Mouse (Mus musculus) forebrain, embryonic 14.5 days (tissue): ENCODE measurements around the gene Ldlrap1. TPM values are rescaled to one million over a fixed set of nuclear protein-coding genes. Genes with fewer than 3 reads are reported as not detected.

ENCODE experiments used
- ATAC-seq: fragments of 200-750 bp; cut with Nextera tagmentation; 2 replicates; pipeline ENCODE4 v1.8.0; 2017; ENCODE audit warnings: mild to moderate bottlenecking, moderate library complexity
- DNase-seq: peaks from one replicate; pipeline ENCODE4 v3.0.0-alpha.2; 2015; ENCODE audit warnings: low spot score
- H3K27ac ChIP-seq: fragments of 300-500 bp; sonication (generic); 2 replicates; pipeline ENCODE4 v1.5.1; 2014; ENCODE audit warnings: low read depth, mild to moderate bottlenecking, control low read depth, low read length, moderate library complexity
- H3K27me3 ChIP-seq: fragments of 300-500 bp; sonication (generic); replicated peaks from 2 replicates; pipeline ENCODE4 v1.6.1; 2014; ENCODE audit warnings: low read length, control low read depth, mixed read lengths; ENCODE audit not compliant: control insufficient read depth, insufficient read depth
- H3K36me3 ChIP-seq: fragments of 300-500 bp; sonication (generic); 2 replicates; pipeline ENCODE4 v1.6.1; 2014; ENCODE audit warnings: low read length, control low read depth; ENCODE audit not compliant: control insufficient read depth, insufficient read depth
- H3K4me1 ChIP-seq: fragments of 300-500 bp; sonication (generic); 2 replicates; pipeline ENCODE4 v1.6.1; 2014; ENCODE audit warnings: antibody characterized with exemption, low read length, control low read depth; ENCODE audit not compliant: control insufficient read depth, insufficient read depth
- H3K4me2 ChIP-seq: fragments of 300-500 bp; sonication (generic); 2 replicates; pipeline ENCODE4 v1.6.1; 2014; ENCODE audit warnings: mild to moderate bottlenecking, control low read depth, low read length
- H3K4me3 ChIP-seq: fragments of 300-500 bp; sonication (generic); 2 replicates; pipeline ENCODE4 v1.5.1; 2014; ENCODE audit warnings: low read depth, low read length, control low read depth
- H3K9ac ChIP-seq: fragments of 300-500 bp; sonication (generic); 2 replicates; pipeline ENCODE4 v1.6.1; 2014; ENCODE audit warnings: mild to moderate bottlenecking, low read length, control low read depth, moderate library complexity
- H3K9me3 ChIP-seq: fragments of 300-500 bp; sonication (generic); replicated peaks from 2 replicates; pipeline ENCODE4 v1.6.1; 2016; ENCODE audit warnings: low read length, control low read depth, mixed read lengths; ENCODE audit not compliant: control insufficient read depth
- WGBS: fragments of 180-500 bp; shearing (Covaris S2); extraction: QIAGEN DNeasy Blood & Tissue Kit; methylation state at CpG from one replicate; pipeline ENCODE4 v1.1.7; 2014; 5-methylcytosine and 5-hydroxymethylcytosine counted together
- polyA plus RNA-seq: library from polyadenylated mRNA; unstranded; fragments of >200 nt; fragmentation: Nextera tagmentation; extraction: Ambion mirVana; gene quantifications from 2 replicates; pipeline ENCODE4 v1.2.1, GENCODE M21; 2014

Ldlrap1 gene
- polyA plus RNA-seq, 1 experiment from 2014 or later: 1.6 TPM

DNA sequence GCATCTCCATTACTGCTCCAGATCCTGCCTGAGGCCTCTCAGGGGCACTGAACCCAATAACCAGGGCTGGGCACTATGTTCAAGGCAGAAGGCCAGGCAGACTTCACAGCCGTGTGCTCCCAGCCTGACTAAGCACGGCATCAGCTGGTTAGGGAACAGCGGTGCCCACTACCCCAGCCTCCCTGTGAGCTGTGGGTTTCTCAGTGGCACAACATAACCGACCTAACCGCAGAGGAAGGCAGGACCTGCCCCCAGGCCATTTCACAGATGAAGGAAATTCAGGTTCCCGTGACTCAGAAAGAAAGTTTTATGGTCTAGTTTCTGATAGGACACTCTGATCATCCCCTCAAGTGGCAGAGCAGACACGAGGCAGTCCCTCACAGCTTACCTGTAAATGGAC, 10.9 kb downstream of the Ldlrap1 start:
- 90% methylated on average over 7 of the region's 7 CpGs for WGBS
- ATAC-seq: no peak

GRCm38 (mm10) chr4:134754941-134755340, 12.9 kb downstream of the Ldlrap1 start:
- WGBS: 81% methylated on average over 13 of the region's 13 CpGs
- DNase-seq (no peak), ATAC-seq (no peak)
- H3K4me2 ChIP-seq: no peak overlapping the region
- no peak overlapping the region for H3K27ac ChIP-seq
- no peak overlapping the region for H3K4me3 ChIP-seq
- H3K4me1 ChIP-seq: no peaks in the 10 kb centered on the region
- H3K27me3 ChIP-seq: no peaks in the 10 kb centered on the region
- H3K9me3 ChIP-seq: no peaks in the 10 kb centered on the region
- H3K9ac ChIP-seq: no peak overlapping the region
- H3K36me3 ChIP-seq: no peaks in the 10 kb centered on the region

More for the DNA sequence above, 10.9 kb downstream of the Ldlrap1 start:
- Histone ChIP-seq H3K9ac (no peak overlapping the region), H3K9me3 (no peaks in the 10 kb centered on the region), H3K4me2 (no peak overlapping the region), H3K27ac (no peak overlapping the region), H3K4me1 (no peaks in the 10 kb centered on the region), H3K4me3 (no peak overlapping the region), H3K36me3 (no peaks in the 10 kb centered on the region), H3K27me3 (no peaks in the 10 kb centered on the region)
- no peak for DNase-seq

- no peak overlapping the region for H3K9ac ChIP-seq
- 60% methylated on average over 10 of the region's 10 CpGs for WGBS
- H3K27ac ChIP-seq: no peak overlapping the region
These were observed 13.5 kb downstream of the Ldlrap1 start for GRCm38 (mm10) chr4:134754371-134754770.

DNA sequence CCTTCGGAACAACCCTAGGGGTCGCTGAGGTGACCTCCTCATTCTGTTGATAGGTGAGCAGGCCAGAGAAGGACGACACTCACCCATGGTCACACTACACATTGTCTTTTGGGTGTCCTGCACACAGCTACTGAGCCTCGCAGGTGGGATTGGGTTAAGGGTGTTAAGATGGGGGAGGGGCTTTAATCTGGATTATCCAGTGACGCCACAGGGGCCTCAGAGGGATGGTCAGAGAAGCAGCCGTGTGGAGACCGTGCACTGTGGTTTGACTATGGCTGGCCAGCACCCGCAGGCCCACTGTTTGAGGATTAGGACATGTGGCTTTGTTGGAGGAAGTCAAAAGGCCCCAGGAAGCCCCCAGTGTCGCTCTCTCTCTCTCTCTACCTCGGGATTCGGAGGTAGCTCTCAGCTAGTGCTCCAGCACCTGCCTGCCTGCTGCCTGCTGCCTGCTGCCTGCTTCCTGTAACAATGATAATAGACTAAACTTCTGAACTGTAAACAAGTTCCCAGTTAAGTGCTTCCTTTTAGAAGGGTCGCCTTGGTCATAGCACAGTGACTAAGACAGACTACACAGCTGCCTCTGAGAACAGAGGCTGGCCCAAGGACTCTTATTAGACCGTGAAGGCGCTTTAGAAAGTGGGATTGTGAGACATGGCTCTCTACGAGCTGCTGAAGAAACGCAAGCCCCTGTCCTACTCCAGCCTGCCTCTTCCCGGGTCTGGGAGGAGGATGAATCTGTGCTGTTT, 14.1 kb downstream of the Ldlrap1 start:
- Histone ChIP-seq H3K9me3 (no peaks in the 10 kb centered on the region), H3K4me3 (no peak overlapping the region), H3K36me3 (no peaks in the 10 kb centered on the region), H3K4me1 (no peaks in the 10 kb centered on the region), H3K4me2 (no peak overlapping the region), H3K9ac (no peak overlapping the region), H3K27ac (no peak overlapping the region), H3K27me3 (no peaks in the 10 kb centered on the region)
- ATAC-seq (no peak), DNase-seq (no peak)
- 25% methylated on average over 17 of the region's 17 CpGs for WGBS

More at GRCm38 (mm10) chr4:134754371-134754770, 13.5 kb downstream of the Ldlrap1 start:
- DNase-seq (no peak), ATAC-seq (no peak)
- no peak overlapping the region for H3K4me3 ChIP-seq
- no peaks in the 10 kb centered on the region for H3K9me3 ChIP-seq
- H3K27me3 ChIP-seq: no peaks in the 10 kb centered on the region
- H3K36me3 ChIP-seq: no peaks in the 10 kb centered on the region
- H3K4me2 ChIP-seq: no peak overlapping the region
- H3K4me1 ChIP-seq: no peaks in the 10 kb centered on the region

- Histone ChIP-seq H3K9me3 (no peaks in the 10 kb centered on the region), H3K27me3 (no peaks in the 10 kb centered on the region), H3K4me2 (no peak overlapping the region), H3K9ac (no peak overlapping the region), H3K4me1 (no peaks in the 10 kb centered on the region), H3K36me3 (no peaks in the 10 kb centered on the region), H3K4me3 (no peak overlapping the region), H3K27ac (no peak overlapping the region)
- 47% methylated on average over 11 of the region's 11 CpGs for WGBS
- no peak for ATAC-seq
- no peak for DNase-seq
These were observed 14.9 kb downstream of the Ldlrap1 start for GRCm38 (mm10) chr4:134752911-134753426.

- no peaks in the 10 kb centered on the region for H3K4me1 ChIP-seq
- no peaks in the 10 kb centered on the region for H3K36me3 ChIP-seq
- H3K4me3 ChIP-seq: no peak overlapping the region
- 84% methylated on average over 18 of the region's 18 CpGs for WGBS
- H3K9ac ChIP-seq: no peak overlapping the region
- DNase-seq: no peak
- no peaks in the 10 kb centered on the region for H3K9me3 ChIP-seq
- H3K4me2 ChIP-seq: no peak overlapping the region
- no peak for ATAC-seq
- no peaks in the 10 kb centered on the region for H3K27me3 ChIP-seq
- no peak overlapping the region for H3K27ac ChIP-seq
These were observed 16.0 kb downstream of the Ldlrap1 start for GRCm38 (mm10) chr4:134751682-134752380.

GRCm38 (mm10) chr4:134750825-134751224, 17.0 kb downstream of the Ldlrap1 start:
- no peaks in the 10 kb centered on the region for H3K27me3 ChIP-seq
- WGBS: 84% methylated on average over 6 of the region's 6 CpGs
- no peak overlapping the region for H3K27ac ChIP-seq
- no peak overlapping the region for H3K4me2 ChIP-seq
- no peak overlapping the region for H3K9ac ChIP-seq
- H3K36me3 ChIP-seq: no peaks in the 10 kb centered on the region
- ATAC-seq: no peak
- H3K4me1 ChIP-seq: no peaks in the 10 kb centered on the region
- no peaks in the 10 kb centered on the region for H3K9me3 ChIP-seq
- no peak for DNase-seq
- no peak overlapping the region for H3K4me3 ChIP-seq

GRCm38 (mm10) chr4:134750263-134750662, 17.6 kb downstream of the Ldlrap1 start:
- no peak overlapping the region for H3K4me2 ChIP-seq
- H3K36me3 ChIP-seq: no peaks in the 10 kb centered on the region
- no peak for DNase-seq
- H3K4me1 ChIP-seq: no peaks in the 10 kb centered on the region
- no peak overlapping the region for H3K4me3 ChIP-seq
- no peak overlapping the region for H3K27ac ChIP-seq
- no peak for ATAC-seq
- H3K9me3 ChIP-seq: no peaks in the 10 kb centered on the region
- no peak overlapping the region for H3K9ac ChIP-seq
- H3K27me3 ChIP-seq: no peaks in the 10 kb centered on the region
- 79% methylated on average over 5 of the region's 5 CpGs for WGBS
